Mouse (Mus musculus) cerebellum, adult 2 months (tissue): ENCODE measurements around the gene Gpn2.

ENCODE experiments used
- CTCF ChIP-seq: fragments of 200-500 bp; IDR thresholded peaks from 2 replicates; pipeline ENCODE4 v1.5.1; 2011; ENCODE audit warnings: low read depth, mild to moderate bottlenecking, control low read depth, low read length, moderate library complexity, borderline replicate concordance; ENCODE audit not compliant: insufficient read depth
- POLR2A ChIP-seq: fragments of 200-500 bp; IDR thresholded peaks from 2 replicates; pipeline ENCODE4 v1.6.1; 2011; ENCODE audit warnings: low read length, control low read depth, borderline replicate concordance; ENCODE audit not compliant: insufficient read depth

DNA sequence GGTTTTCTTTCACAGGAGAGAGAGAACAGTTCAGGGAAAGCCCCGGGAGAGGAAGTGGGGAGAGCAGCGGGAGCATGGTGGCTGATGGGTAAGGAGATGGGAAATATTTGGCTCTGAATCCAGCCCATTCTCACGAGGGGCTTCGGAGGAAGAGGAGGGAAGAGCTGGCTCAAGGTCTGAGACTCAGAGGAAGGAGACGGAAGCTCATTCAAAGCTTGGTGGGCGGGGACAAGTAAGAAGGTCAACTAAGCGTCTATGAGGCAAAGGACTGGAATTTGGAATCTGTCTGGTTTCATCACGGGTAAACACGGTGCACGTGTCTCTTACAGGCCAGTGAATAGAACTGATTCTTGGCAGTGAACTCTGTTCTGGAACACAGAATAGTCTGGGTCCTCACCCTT, 14.1 kb upstream of the Gpn2 start:
- TF ChIP-seq POLR2A (no peak), CTCF (no peak)
